Mouse (Mus musculus) common myeloid progenitor, adult 5-6 weeks (primary cell): Measurements from ENCODE around the gene Topaz1. TPM values are rescaled to one million over a fixed set of nuclear protein-coding genes. Genes with fewer than 3 reads are reported as not detected.
"Not testable (repeated sequence)": the region's sequence is repeated elsewhere in the genome, so short reads cannot be mapped to it uniquely, and the experiment has no call there.

Experiments
- ATAC-seq: replicated peaks from 2 replicates; pipeline ENCODE4 v1.8.0; 2016; ENCODE audit warnings: low read depth, mild to moderate bottlenecking, moderate TSS enrichment, inconsistent platforms; ENCODE audit not compliant: poor library complexity, severe bottlenecking
- total RNA-seq: library from RNA; stranded (forward); fragments of 200-1000, 187-1606 nt; gene quantifications from 2 replicates; pipeline ENCODE4 v1.2.3, GENCODE M21; 2017

Topaz1 gene
- total RNA-seq, 1 experiment from 2014 or later: not detected

DNA sequence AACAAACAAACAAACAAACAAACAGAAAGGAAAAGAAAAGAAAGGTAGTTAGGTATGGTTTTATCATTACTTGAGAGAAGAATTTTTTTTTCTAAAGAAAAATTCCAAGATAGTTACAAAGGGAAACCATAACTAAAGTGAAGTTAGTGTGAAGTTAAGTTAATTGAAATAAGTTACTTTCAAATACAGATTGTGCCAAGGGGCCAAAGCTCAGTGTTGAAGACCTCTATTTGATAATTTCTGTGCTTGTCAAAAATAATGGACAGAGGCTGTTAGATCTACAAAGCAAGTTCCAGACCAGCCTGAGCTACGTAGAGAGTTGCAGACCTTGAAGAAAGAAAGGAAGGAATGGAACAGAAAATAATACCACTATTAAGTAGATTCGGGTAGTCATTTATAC, 60.0 kb downstream of the Topaz1 start:
- ATAC-seq: no peak

GRCm38 (mm10) chr9:122810212-122810611, 63.1 kb downstream of the Topaz1 start:
- no peak for ATAC-seq

DNA sequence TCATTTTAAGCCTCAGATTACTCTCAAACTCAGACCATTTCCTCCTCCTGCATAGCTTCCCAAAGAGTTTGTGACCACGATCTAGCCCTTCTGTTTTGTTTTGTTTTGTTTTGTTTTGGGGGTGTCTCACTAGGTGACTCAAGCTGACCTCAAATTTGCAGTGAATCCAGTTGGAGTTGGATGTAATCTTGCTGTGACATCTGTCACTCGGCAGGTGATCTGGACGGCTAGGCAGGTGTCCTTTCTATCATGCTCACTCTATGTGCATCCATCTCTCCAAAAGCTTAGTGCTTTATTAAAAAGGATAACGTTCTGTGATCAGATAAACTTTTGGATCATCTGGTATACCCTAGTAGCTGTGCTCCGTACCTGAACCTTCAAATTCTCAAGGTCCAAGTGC, 65.2 kb downstream of the Topaz1 start:
- no peak for ATAC-seq

DNA sequence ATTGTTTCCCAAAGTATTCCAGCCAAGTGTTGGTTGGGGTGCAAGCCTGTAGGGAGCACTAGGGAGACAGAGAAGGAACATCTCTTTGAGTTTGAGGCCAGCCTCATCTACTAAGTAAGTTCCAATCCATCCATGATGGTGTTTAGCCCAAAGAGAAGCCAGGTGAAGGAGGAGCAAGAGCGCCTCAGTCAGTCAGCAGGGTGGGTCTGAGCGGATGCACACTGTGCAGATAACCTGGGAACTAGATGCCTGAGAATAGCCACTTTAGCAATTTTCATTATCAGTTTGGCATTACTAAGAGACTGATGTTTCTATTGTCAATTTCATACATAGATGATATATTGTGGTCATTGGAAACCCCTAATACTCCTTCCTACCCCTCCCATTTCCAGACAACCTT, 67.6 kb downstream of the Topaz1 start:
- ATAC-seq: no peak

GRCm38 (mm10) chr9:122815239-122815851, 68.2 kb downstream of the Topaz1 start:
- ATAC-seq: no peak

- no peak for ATAC-seq
Measured at GRCm38 (mm10) chr9:122823374-122824017, 76.3 kb downstream of the Topaz1 start.

- ATAC-seq: no peak
Measured at GRCm38 (mm10) chr9:122826743-122827142, 79.6 kb downstream of the Topaz1 start.

- ATAC-seq: no peak
Measured at GRCm38 (mm10) chr9:122829826-122830380, 82.8 kb downstream of the Topaz1 start.

DNA sequence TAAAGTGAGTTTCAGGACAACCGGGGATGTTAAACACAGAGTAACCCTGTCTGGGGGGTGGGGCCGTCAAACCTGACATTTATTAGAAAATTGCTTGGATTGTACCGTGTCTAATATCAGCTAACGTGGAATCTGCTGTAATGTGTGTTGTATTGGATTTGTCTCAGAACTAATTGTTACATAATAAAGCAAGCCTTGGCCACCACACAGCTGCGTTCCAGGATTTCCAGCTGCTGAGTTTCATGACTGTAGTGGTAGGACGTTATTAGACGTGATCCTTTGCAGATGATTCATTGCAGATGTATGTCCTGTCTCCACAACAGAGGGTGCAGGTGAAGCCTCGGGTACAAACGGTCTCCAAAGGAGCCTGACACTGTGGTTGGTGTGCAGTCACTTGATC, 89.0 kb downstream of the Topaz1 start:
- ATAC-seq: no peak

DNA sequence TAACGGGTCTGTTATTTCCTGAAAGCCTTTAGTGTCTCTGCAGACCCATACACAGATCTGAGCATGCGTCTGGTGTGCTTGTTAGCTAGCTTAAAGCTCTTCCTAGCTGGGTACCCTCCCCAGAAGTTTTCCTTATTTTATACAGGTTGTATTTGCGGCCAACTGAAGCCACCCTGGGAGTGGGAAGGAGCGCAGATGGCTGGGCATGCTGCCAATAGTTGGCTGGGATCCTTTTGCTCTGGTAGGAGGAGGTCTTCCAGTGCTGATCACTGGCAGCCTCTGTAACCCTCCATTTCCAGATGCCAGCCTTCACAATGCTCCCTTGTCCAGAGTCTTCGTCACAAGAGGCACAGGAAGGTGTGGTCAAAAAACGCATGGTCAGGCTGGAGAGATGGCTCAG, 89.6 kb downstream of the Topaz1 start:
- no peak for ATAC-seq

DNA sequence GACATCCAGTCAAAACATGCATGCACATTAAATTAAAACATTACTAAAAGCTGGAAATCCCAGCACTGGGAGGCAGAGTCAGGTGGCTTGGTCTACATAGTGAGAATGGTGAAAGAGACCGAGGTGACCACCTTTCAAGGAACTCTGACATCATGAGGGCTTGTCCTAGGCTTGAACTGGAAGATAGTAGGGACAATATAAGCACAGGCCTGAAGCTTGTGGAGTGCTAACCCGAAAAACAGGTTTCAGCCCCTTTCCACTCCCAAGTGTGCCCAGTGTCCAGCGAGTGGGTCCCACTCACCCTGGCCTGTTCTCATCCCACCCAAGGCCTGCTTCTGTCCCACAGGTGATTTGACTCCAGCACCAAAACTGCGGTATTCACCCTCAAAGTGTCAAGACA, 90.1 kb downstream of the Topaz1 start:
- no peak for ATAC-seq

DNA sequence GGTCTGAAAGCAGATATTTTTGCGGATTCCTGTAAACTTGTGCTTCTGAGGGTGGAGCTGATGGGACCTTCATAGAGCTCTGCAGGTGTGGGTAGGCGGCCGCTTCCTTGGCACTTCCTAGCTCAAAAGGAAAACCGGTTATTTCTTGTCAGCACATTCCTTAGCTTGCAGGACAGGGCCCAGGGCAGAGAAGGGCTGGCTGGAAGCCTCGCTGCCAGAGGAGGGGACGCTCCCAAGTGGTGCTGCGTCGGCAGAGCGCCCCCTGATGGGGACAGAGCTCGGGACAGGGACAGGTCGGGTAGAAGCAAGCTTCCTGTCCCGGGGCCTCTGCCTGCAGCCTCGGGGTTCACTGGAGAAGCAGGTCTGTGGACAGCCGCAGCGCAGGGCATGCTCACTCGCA, 90.5 kb downstream of the Topaz1 start:
- no peak for ATAC-seq

DNA sequence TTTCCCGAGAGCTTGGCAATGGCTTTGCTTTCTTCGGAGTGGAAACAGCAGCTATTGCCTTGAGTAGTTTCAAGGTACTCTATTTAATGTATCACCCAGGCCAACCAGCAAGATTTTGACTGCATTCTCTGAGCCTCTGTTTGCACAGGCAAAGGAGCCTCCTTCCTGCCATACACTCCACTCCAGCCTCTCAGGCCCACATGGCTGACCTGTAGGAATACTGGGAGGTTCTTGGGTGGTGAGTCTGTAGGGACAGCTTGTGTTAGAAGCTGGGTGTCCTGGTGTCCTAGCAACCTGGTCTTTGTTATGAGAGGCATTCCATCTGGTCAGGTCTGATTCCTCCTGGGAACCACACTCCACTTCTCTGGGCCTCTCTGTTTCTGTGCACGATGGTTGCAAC, 96.6 kb downstream of the Topaz1 start, which contains the start of gene Gm35549:
Gene Gm35549 (minus strand): TSS at position 276 of the 400 bp plus-strand sequence.
- no peak for ATAC-seq

GRCm38 (mm10) chr9:122845621-122846020, 98.5 kb downstream of the Topaz1 start:
- no peak for ATAC-seq

GRCm38 (mm10) chr9:122846156-122846555, 99.0 kb downstream of the Topaz1 start:
- no peak for ATAC-seq

DNA sequence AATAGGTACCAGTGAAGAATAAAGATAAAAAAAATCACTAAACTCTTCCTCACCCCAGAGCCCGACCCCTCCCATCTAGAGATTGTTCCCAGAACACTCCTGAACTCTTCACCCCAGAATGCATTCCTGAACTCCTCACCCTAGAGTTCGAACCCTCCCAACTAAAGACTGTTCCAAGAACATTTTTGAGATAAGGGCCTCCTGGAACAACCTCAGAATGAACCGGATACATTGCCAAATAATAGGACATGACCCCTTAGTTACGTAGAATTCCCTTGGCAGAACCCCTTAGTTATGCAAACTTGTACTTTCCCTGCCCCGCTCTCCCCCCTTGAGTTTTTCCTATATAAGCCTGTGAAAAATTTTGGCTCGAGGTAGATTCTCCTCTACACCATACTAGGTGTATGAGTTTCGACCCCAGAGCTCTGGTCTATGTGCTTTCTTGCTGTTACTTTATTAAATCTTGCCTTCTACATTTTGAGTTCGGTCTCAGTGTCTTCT, 100.7 kb downstream of the Topaz1 start:
- not testable (repeated sequence) for ATAC-seq

Other genes starting within 250 kb of the Topaz1 start
- 3.7 and 9.1 TPM in 2 replicates for gene Tcaim, start 58.2 kb downstream of the Topaz1 start, total RNA-seq
- not detected in 2 replicates for gene Gm35549, start 96.7 kb downstream of the Topaz1 start, total RNA-seq
- 61.1 and 81.9 TPM in 2 replicates for gene Zfp445, start 118.7 kb downstream of the Topaz1 start, total RNA-seq
- gene Zkscan7, start 138.3 kb downstream of the Topaz1 start, total RNA-seq: 3.7 and 5.4 TPM in 2 replicates
- 3.2 TPM in 1 of 2 replicates, not detected in the other for gene Zfp105, start 175.7 kb downstream of the Topaz1 start, total RNA-seq
- gene 1110059G10Rik, start 203.7 kb downstream of the Topaz1 start, total RNA-seq: 23.9 and 24.3 TPM in 2 replicates
- gene Kif15, start 203.7 kb downstream of the Topaz1 start, total RNA-seq: 249 and 348 TPM in 2 replicates